Mouse (Mus musculus): ENCODE results near the gene Met.

Met gene

GRCm38 (mm10) chr6:17549645-17550044 lies 86.0 kb downstream of the Met start:
- no peak for DNase-seq (ENCODE audit: low spot score)

DNA sequence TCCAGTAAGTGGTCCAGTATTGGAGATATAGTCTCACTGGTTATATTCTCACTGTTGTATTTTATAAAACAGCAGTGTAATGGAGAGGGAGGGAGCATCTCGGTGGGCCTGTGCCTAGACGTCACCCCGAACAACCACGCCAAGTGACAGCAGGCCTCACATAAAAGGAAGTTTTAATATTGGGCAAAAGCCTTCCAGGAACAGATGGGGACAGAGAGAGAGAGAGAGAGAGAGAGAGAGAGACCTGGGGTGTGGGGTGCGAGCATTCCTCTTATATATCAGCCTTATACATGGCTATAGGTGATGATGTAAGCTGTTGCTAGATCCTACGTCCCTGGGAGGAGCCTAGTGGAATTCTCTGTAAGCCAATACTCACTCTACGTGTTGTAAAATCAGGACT lies 90.7 kb downstream of the Met start:
- DNase-seq (ENCODE audit: low spot score) = no peak

GRCm38 (mm10) chr6:17554757-17555156 lies 91.2 kb downstream of the Met start:
- DNase-seq (ENCODE audit: low spot score) = no peak

- DNase-seq (ENCODE audit: low spot score) = no peak
Measured at GRCm38 (mm10) chr6:17555719-17556118, 92.1 kb downstream of the Met start.

- DNase-seq (ENCODE audit: low spot score) = no peak
Measured at GRCm38 (mm10) chr6:17559657-17560056, 96.1 kb downstream of the Met start.

- DNase-seq (ENCODE audit: low spot score) = no peak
Measured at GRCm38 (mm10) chr6:17561347-17561746, 97.7 kb downstream of the Met start.

DNA sequence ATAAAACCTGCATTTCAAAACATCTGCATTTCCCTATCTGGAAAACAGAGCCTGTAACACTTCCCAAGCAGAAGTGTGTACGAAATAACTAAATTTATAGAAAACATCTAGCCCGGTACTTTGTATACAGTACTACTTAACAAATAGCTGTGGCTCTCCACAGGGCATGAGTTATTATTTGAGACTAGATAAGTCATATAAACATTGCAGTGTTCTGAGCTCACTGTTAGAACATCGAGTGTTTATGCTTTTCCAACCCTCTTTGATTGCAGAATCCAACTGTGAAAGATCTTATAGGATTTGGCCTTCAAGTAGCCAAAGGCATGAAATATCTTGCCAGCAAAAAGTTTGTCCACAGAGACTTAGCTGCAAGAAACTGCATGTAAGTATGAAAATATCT lies 98.3 kb downstream of the Met start:
- DNase-seq (ENCODE audit: low spot score) = no peak

DNA sequence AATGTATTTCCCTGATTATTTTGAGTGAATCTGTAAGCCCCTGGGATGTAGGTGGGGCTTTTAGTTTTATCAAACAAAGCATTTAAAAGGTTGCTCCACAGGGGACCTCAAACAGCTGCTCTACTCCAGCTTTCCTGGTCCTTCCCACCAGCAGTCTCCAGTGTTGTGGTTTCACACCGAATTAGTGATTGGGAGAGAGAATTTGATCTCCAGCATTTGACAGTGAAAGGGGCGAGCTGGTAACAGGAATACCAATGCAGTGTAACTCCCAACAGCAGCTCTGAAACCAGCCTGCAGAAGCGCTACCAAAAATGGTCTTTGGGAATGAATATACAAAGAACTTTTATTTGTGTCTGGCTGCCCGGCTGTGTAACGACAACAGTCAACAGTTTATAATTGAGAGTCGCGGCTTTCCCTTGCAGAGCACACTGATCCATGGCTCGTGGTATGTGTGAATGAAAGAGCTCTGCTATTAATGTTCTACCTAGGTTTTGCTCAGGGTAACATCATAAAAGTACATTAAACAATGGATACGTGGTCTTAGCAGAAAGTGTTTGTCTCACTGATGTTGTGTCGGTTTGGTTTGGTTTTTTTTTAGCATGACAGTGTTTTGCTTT lies 99.0 kb downstream of the Met start:
- peak; percentile 56 for DNase-seq (ENCODE audit: low spot score)

GRCm38 (mm10) chr6:17568702-17569352 lies 105.2 kb downstream of the Met start:
- no peak for DNase-seq (ENCODE audit: low spot score)

GRCm38 (mm10) chr6:17573227-17573626 lies 109.6 kb downstream of the Met start:
- DNase-seq (ENCODE audit: low spot score) = no peak

- DNase-seq (ENCODE audit: low spot score) = no peak
Measured at GRCm38 (mm10) chr6:17573732-17574131, 110.1 kb downstream of the Met start.

DNA sequence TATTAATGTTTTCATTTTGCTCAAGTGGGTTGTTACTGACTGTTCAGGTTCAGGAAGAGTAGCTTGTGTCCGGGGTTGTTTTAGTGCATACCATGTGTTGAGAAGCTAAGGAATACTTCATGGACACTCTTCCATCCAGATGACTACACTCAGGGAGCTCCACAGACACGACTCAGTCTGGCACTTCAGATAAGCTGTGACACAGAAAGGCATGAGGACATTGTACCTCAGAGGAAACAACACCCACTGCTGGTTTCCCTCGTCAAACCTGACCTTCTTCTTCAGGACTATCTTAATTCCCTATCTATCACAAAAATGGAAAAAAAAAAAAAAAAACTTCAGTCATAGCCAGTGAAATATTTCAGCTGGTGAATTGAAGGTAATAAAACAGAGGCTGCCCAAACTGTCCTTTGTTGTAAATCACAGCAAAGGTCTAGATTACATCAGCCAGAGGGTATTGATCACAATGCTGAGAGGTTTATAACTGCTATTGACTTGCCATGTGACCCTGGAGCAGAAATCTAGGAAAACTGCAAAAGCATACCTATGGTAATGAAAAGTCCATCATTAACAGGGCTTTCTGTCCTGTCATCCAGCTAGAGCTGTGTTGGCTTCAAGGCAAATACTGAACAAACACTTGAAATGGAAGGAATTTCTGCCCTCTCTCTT lies 114.6 kb downstream of the Met start:
- no peak for DNase-seq (ENCODE audit: low spot score)

- DNase-seq (ENCODE audit: low spot score) = no peak
Measured at GRCm38 (mm10) chr6:17580349-17580748, 116.7 kb downstream of the Met start.

DNA sequence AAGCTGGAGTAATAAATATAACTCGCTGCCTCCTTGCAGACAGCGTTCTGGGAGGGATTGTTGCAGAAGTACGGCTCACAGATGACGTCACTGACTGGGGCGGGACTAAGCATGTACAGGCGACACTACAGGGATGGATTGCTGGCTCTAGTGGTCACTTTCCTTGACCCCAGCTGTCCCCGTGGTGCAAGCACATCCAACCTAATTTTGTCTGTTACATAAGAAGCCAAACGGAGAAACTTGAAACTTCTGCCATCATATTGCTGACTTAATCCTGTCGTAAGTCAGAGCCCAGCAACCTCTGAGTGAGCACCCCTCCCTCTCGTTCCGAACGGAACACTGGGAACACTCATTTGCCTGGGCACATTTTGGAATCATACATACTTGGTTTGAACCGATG lies 120.4 kb downstream of the Met start:
- peak; percentile 88 for DNase-seq (ENCODE audit: low spot score)

DNA sequence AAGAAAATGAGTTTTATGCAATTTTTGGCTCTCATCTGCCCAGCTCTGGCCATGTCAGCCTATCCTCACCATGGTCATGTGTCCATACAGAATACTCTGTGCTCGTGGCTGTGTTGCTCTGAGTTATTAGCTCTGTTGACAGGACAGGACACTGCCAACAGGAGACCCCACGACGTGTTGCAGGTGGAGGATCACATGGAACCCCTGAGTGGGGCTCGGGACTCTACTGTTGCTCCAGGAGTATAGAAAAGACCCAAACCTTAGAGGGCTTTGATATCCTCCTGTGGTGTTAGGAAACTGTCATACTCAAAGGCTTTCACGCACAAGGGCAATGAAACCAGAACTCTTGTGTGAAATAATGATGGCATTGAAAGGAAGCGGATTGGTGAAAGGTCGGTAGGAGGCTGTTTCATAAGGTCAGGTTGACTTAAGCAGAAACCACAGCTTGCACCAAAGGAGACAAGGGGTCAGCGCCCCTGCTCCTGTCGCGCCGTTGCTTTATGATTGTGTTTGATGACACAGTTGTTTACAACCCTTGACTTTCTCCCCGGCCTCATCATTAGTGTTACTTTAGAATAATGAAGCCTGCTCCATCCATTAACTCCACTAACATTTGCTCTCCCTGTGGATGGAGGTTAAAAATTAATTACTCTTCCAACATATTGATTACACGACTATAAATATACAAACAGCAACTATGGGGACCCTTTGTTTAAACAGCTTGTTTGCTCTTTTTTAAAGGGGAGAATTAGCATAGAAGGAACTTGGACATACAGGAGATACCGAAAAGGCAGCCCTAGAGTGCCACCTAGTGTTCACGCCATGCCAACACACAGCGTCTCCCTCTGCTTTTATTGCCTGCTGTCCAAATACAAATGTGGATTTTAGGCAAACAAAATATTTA lies 125.7 kb downstream of the Met start:
- peak; percentile 84 for DNase-seq (ENCODE audit: low spot score)

- DNase-seq (ENCODE audit: low spot score) = no peak
Measured at GRCm38 (mm10) chr6:17589953-17590627, 126.5 kb downstream of the Met start.

GRCm38 (mm10) chr6:17593971-17594370 lies 130.4 kb downstream of the Met start:
- no peak for DNase-seq (ENCODE audit: low spot score)

DNA sequence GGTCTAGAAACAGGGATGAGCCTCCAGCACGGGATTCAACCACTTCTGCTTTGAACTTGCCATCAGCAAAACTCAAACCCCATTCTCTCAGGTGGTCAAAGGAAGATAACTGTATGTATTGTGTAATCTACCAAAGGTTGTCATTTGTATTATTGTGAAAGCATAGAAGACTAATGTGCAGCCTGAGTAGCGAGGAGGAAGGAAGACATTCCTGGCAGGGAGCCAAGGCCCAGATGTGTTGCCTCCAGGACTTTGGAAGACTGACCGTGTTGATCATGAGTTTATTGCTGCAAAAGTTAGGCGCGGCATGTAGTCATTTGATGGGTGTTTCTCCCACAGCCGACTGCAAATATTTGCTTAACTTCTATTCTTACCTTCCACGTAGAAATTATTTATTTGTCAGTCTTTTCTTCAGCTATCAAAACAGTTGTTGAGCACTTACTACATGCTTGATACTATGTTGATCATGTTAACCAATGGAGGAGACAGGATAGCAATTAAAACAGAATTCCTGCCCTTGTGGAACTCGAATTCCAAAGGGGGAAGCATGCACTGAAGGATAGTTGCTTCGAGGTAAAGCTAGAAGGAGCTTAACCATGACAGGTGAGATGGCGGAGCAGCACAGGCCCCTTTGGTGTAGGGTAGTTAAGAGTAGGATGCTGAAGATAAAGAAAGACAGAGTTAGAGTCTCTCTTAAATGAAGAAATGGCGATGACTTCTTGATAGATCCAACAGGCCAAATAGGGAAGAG lies 132.3 kb downstream of the Met start:
- DNase-seq (ENCODE audit: low spot score) = no peak

- no peak for DNase-seq (ENCODE audit: low spot score)
Measured at GRCm38 (mm10) chr6:17599373-17599772, 135.8 kb downstream of the Met start.

GRCm38 (mm10) chr6:17601526-17601925 lies 137.9 kb downstream of the Met start:
- no peak for DNase-seq (ENCODE audit: low spot score)

GRCm38 (mm10) chr6:17606915-17607314 lies 143.3 kb downstream of the Met start:
- DNase-seq (ENCODE audit: low spot score) = no peak

Data from embryo, embryonic 10 days (tissue).